Mouse (Mus musculus) adrenal gland, postnatal 10 days (tissue): Measurements from ENCODE around the gene Tmem131l. TPM values are rescaled to one million over a fixed set of nuclear protein-coding genes. Genes with fewer than 3 reads are reported as not detected.

Experiments
- DNase-seq: peaks from one replicate; pipeline ENCODE4 v3.0.0; 2021; ENCODE audit warnings: mixed read lengths
- long read RNA-seq, 2 experiments: library from polyadenylated mRNA; stranded (forward); transcript quantifications; one replicate each; pipeline ENCODE4 v2.0.0; 2021
- total RNA-seq, 2 experiments: library from RNA; stranded (reverse); gene quantifications; 2 replicates each; pipeline ENCODE4 v1.2.3; 2021

The Tmem131l gene
- 10 to 100 TPM; 44.9 to 61.7 TPM for total RNA-seq
- long read RNA-seq, experiment 1, full-length matches to known transcripts, result 2 of 18 reads
- long read RNA-seq, experiment 1, partial matches to known transcripts, result 11 of 18 reads
- long read RNA-seq, experiment 1, other reads (novel, unspliced or antisense), result 5 of 18 reads
- long read RNA-seq, experiment 2, full-length matches to known transcripts, result 3 of 9 reads
- long read RNA-seq, experiment 2, partial matches to known transcripts, result 3 of 9 reads
- long read RNA-seq, experiment 2, other reads (novel, unspliced or antisense), result 3 of 9 reads

- peak; percentile 94 for DNase-seq
These were observed at the start of gene Tmem131l for GRCm38 (mm10) chr3:84039646-84040475. Tmem131l (minus strand) TSS chr3:84040175.

- no peak for DNase-seq
These were observed 46.9 kb upstream of the Tmem131l start for GRCm38 (mm10) chr3:84086921-84087320.

GRCm38 (mm10) chr3:84086337-84086736 is 46.4 kb upstream of the Tmem131l start:
- no peak for DNase-seq

- DNase-seq, result no peak
These were observed 45.5 kb upstream of the Tmem131l start for GRCm38 (mm10) chr3:84085429-84085828.

- DNase-seq, result no peak
These were observed 41.3 kb upstream of the Tmem131l start for GRCm38 (mm10) chr3:84081208-84081722.

GRCm38 (mm10) chr3:84080074-84080473 is 40.1 kb upstream of the Tmem131l start:
- no peak for DNase-seq

- no peak for DNase-seq
These were observed 37.5 kb upstream of the Tmem131l start for GRCm38 (mm10) chr3:84077505-84077904.

GRCm38 (mm10) chr3:84076543-84077332 is 36.8 kb upstream of the Tmem131l start:
- no peak for DNase-seq

GRCm38 (mm10) chr3:84075516-84075915 is 35.5 kb upstream of the Tmem131l start:
- DNase-seq, result no peak

- DNase-seq, result no peak
These were observed 34.8 kb upstream of the Tmem131l start for GRCm38 (mm10) chr3:84074777-84075176.

- no peak for DNase-seq
These were observed 31.7 kb upstream of the Tmem131l start for GRCm38 (mm10) chr3:84071641-84072040.

GRCm38 (mm10) chr3:84070811-84071210 is 30.8 kb upstream of the Tmem131l start:
- DNase-seq, result no peak

GRCm38 (mm10) chr3:84068831-84069709 is 29.1 kb upstream of the Tmem131l start:
- no peak for DNase-seq

GRCm38 (mm10) chr3:84065825-84066224 is 25.9 kb upstream of the Tmem131l start:
- DNase-seq, result no peak

GRCm38 (mm10) chr3:84063369-84063914 is 23.5 kb upstream of the Tmem131l start:
- no peak for DNase-seq

- peak; percentile 44 for DNase-seq
These were observed 21.8 kb upstream of the Tmem131l start for GRCm38 (mm10) chr3:84061523-84062453.

GRCm38 (mm10) chr3:84060946-84061345 is 21.0 kb upstream of the Tmem131l start:
- DNase-seq, result no peak

- DNase-seq, result no peak
These were observed 20.2 kb upstream of the Tmem131l start for GRCm38 (mm10) chr3:84060128-84060527.

- DNase-seq, result no peak
These were observed 19.7 kb upstream of the Tmem131l start for GRCm38 (mm10) chr3:84059676-84060075.

GRCm38 (mm10) chr3:84059261-84059660 is 19.3 kb upstream of the Tmem131l start:
- DNase-seq, result no peak
